Mouse (Mus musculus) forebrain, embryonic 15.5 days (tissue): Measurements from ENCODE around the gene Lztr1. TPM values are rescaled to one million over a fixed set of nuclear protein-coding genes. Genes with fewer than 3 reads are reported as not detected.

Experiments
- ATAC-seq: fragments of 200-750 bp; cut with Nextera tagmentation; replicated peaks from 2 replicates; pipeline ENCODE4 v1.8.0; 2017; ENCODE audit warnings: mild to moderate bottlenecking, moderate TSS enrichment, moderate library complexity
- H3K27ac ChIP-seq: fragments of 300-500 bp; sonication (generic); replicated peaks from 2 replicates; pipeline ENCODE4 v1.5.1; 2015; ENCODE audit warnings: mild to moderate bottlenecking, inconsistent platforms
- H3K27me3 ChIP-seq: fragments of 300-500 bp; sonication (generic); 2 replicates; pipeline ENCODE4 v1.6.1; 2015; ENCODE audit warnings: inconsistent platforms
- H3K36me3 ChIP-seq: fragments of 300-500 bp; sonication (generic); 2 replicates; pipeline ENCODE4 v1.6.1; 2015; ENCODE audit warnings: mild to moderate bottlenecking, inconsistent platforms
- H3K4me1 ChIP-seq: fragments of 300-500 bp; sonication (generic); 2 replicates; pipeline ENCODE4 v1.6.1; 2015; ENCODE audit warnings: inconsistent platforms
- H3K4me2 ChIP-seq: fragments of 300-500 bp; sonication (generic); replicated peaks from 2 replicates; pipeline ENCODE4 v1.6.1; 2015; ENCODE audit warnings: mild to moderate bottlenecking, inconsistent platforms
- H3K4me3 ChIP-seq: fragments of 300-500 bp; sonication (generic); 2 replicates; pipeline ENCODE4 v1.5.1; 2015; ENCODE audit warnings: mild to moderate bottlenecking, inconsistent platforms
- H3K9ac ChIP-seq: fragments of 300-500 bp; sonication (generic); replicated peaks from 2 replicates; pipeline ENCODE4 v1.6.1; 2015; ENCODE audit warnings: mild to moderate bottlenecking, inconsistent platforms
- H3K9me3 ChIP-seq: fragments of 300-500 bp; sonication (generic); 2 replicates; pipeline ENCODE4 v1.6.1; 2016; ENCODE audit warnings: inconsistent platforms
- WGBS: fragments of 180-500 bp; shearing (Covaris S2); methylation state at CpG from one replicate; pipeline ENCODE4 v1.1.7; 2015; ENCODE audit warnings: mixed read lengths; 5-methylcytosine and 5-hydroxymethylcytosine counted together
- polyA plus RNA-seq: library from polyadenylated mRNA; unstranded; fragments of >200 nt; fragmentation: Nextera tagmentation; extraction: Ambion mirVana; gene quantifications from 2 replicates; pipeline ENCODE4 v1.2.1, GENCODE M21; 2015

The Lztr1 gene
- polyA plus RNA-seq, 1 experiment from 2014 or later: 120 TPM

GRCm38 (mm10) chr16:17561128-17561750, 52.8 kb downstream of the Lztr1 start, which contains the start of gene Lrrc74b:
Lrrc74b (minus strand) TSS chr16:17561247.
- no peaks in the 10 kb centered on the region for H3K36me3 ChIP-seq
- H3K9me3 ChIP-seq: no peaks in the 10 kb centered on the region
- H3K27ac ChIP-seq: peak within 1 kb of the TSS; percentile 6
- ATAC-seq: peak; percentile 70
- H3K27me3 ChIP-seq: no peaks in the 10 kb centered on the region; the same call in 1 of the 2 replicates
- H3K4me1 ChIP-seq: peaks cover 20% of the 10 kb centered on the region
- H3K4me2 ChIP-seq: peak within 1 kb of the TSS; percentile 33
- no peak within 1 kb of the TSS for H3K9ac ChIP-seq
- peak within 1 kb of the TSS; percentile 14 for H3K4me3 ChIP-seq
- WGBS: 1% methylated on average over 22 of the region's 22 CpGs

GRCm38 (mm10) chr16:17561751-17562208, 53.3 kb downstream of the Lztr1 start, which contains the start of gene P2rx6:
P2rx6 (plus strand) TSS chr16:17561885.
- 3% methylated on average over 10 of the region's 10 CpGs for WGBS
- peak within 1 kb of the TSS; percentile 6 for H3K27ac ChIP-seq
- peak; percentile 44 for ATAC-seq
- no peaks in the 10 kb centered on the region; the same call in 1 of the 2 replicates for H3K27me3 ChIP-seq
- H3K9me3 ChIP-seq: no peaks in the 10 kb centered on the region
- peaks cover 20% of the 10 kb centered on the region for H3K4me1 ChIP-seq
- H3K9ac ChIP-seq: no peak within 1 kb of the TSS
- no peaks in the 10 kb centered on the region for H3K36me3 ChIP-seq
- H3K4me2 ChIP-seq: peak within 1 kb of the TSS; percentile 33
- H3K4me3 ChIP-seq: peak within 1 kb of the TSS; percentile 14

GRCm38 (mm10) chr16:17563580-17563979, 55.1 kb downstream of the Lztr1 start:
- ATAC-seq: no peak
- Histone ChIP-seq H3K4me3 (no peak overlapping the region), H3K27me3 (no peaks in the 10 kb centered on the region; the same call in 1 of the 2 replicates), H3K27ac (no peak overlapping the region), H3K4me2 (no peak overlapping the region), H3K9ac (no peak overlapping the region), H3K9me3 (no peaks in the 10 kb centered on the region), H3K36me3 (no peaks in the 10 kb centered on the region), H3K4me1 (peaks cover 14% of the 10 kb centered on the region)
- 9% methylated on average over 1 of the region's 1 CpGs for WGBS

GRCm38 (mm10) chr16:17564221-17564620, 55.7 kb downstream of the Lztr1 start:
- no peaks in the 10 kb centered on the region for H3K9me3 ChIP-seq
- H3K4me1 ChIP-seq: peaks cover 10% of the 10 kb centered on the region; the same call in 1 of the 2 replicates
- H3K4me3 ChIP-seq: no peak overlapping the region
- H3K36me3 ChIP-seq: no peaks in the 10 kb centered on the region
- H3K9ac ChIP-seq: no peak overlapping the region
- no peak for ATAC-seq
- 84% methylated on average over 2 of the region's 2 CpGs for WGBS
- no peak overlapping the region for H3K27ac ChIP-seq
- no peak overlapping the region for H3K4me2 ChIP-seq
- no peaks in the 10 kb centered on the region; the same call in 1 of the 2 replicates for H3K27me3 ChIP-seq

- Histone ChIP-seq H3K4me2 (no peak overlapping the region), H3K27ac (no peak overlapping the region), H3K9ac (no peak overlapping the region), H3K27me3 (no peaks in the 10 kb centered on the region), H3K4me3 (no peak overlapping the region), H3K36me3 (no peaks in the 10 kb centered on the region), H3K9me3 (no peaks in the 10 kb centered on the region), H3K4me1 (peaks cover 10% of the 10 kb centered on the region; the same call in 1 of the 2 replicates)
- no peak for ATAC-seq
- WGBS: 64% methylated on average over 3 of the region's 3 CpGs
Observed at GRCm38 (mm10) chr16:17564771-17565170, 56.3 kb downstream of the Lztr1 start.

GRCm38 (mm10) chr16:17566186-17566585, 57.7 kb downstream of the Lztr1 start:
- no peak for ATAC-seq
- Histone ChIP-seq H3K27me3 (no peaks in the 10 kb centered on the region), H3K4me1 (0 out of 2 replicates have a peak, but pooled peaks cover 5% of the 10 kb centered on the region), H3K36me3 (no peaks in the 10 kb centered on the region), H3K9me3 (no peaks in the 10 kb centered on the region), H3K4me2 (no peak overlapping the region), H3K9ac (no peak overlapping the region), H3K27ac (no peak overlapping the region), H3K4me3 (no peak overlapping the region)
- 21% methylated on average over 4 of the region's 4 CpGs for WGBS

Other genes starting within 250 kb of the Lztr1 start
- gene Tmem191c, start 232.6 kb upstream of the Lztr1 start, polyA plus RNA-seq: 23.6 and 24.0 TPM in 2 replicates
- 1.0 and 1.8 TPM in 2 replicates for gene Serpind1, start 177.3 kb upstream of the Lztr1 start, polyA plus RNA-seq
- 23.5 and 27.0 TPM in 2 replicates for gene Snap29, start 102.7 kb upstream of the Lztr1 start, polyA plus RNA-seq
- 56.1 and 58.9 TPM in 2 replicates for gene Pi4ka, start 102.4 kb upstream of the Lztr1 start, polyA plus RNA-seq
- gene Crkl, start 56.7 kb upstream of the Lztr1 start, polyA plus RNA-seq: 117 and 120 TPM in 2 replicates
- gene Aifm3, start 19.1 kb upstream of the Lztr1 start, polyA plus RNA-seq: 8.0 and 10.6 TPM in 2 replicates
- gene Thap7, start 22.4 kb downstream of the Lztr1 start, polyA plus RNA-seq: 65.8 and 67.7 TPM in 2 replicates
- 0.33 and 0.89 TPM in 2 replicates for gene Lrrc74b, start 52.6 kb downstream of the Lztr1 start, polyA plus RNA-seq
- gene P2rx6, start 53.2 kb downstream of the Lztr1 start, polyA plus RNA-seq: 1.1 and 1.9 TPM in 2 replicates
- gene Slc7a4, start 74.5 kb downstream of the Lztr1 start, polyA plus RNA-seq: 29.3 and 32.0 TPM in 2 replicates
- 30.6 and 32.7 TPM in 2 replicates for gene Smpd4, start 110.7 kb downstream of the Lztr1 start, polyA plus RNA-seq
- gene Ccdc74a, start 137.8 kb downstream of the Lztr1 start, polyA plus RNA-seq: 6.6 and 8.3 TPM in 2 replicates
- 44.9 and 48.2 TPM in 2 replicates for gene Med15, start 224.2 kb downstream of the Lztr1 start, polyA plus RNA-seq